Mouse (Mus musculus): ENCODE results near the gene Fam166a.

Fam166a gene

DNA sequence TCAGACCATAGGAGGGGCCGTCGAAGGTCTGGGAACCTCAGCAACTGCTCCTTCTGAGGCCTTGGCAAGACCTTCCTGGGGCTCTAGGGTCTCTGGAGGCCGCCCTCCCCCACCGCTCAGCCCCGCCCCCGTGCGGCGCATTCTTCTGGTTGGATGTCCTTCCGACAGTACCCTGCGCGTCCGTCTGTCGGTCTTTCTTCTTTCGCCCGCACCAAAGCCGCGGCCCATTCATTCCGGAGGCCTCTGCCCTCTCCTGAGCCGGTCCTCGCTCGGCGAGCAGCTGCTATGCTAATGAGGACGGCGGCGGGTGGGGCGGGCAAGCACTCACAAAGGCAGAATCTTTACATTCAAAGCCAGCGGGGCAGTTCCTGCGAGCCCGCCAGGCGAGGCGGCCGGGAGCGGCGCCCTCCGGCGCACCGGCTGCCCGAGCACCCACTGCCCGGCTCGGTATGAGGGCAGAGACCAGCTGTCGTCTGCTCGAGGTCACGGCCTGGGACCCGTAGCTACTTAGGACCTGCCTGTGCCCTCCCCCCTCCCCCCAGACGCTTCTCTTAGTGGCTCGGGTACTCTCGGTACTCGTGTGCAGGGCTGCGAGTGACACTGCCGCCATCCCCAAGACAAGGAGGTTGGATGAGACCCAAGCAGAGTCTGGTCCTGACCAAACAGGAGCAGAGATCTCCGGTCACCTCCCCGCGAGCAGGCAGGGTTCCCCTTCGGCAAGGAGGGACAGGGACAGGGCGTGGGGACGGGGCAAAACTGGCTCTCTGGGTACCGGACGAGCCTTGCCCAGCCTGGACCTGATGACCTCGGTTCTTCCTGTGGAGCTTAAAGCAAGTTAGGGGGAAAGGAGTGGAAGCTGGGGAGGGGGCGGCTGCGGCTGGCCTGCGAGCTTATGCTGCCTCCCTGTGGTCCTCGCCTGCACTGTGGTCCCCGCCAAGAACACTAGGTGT lies 32.6 kb upstream of the Fam166a start:
- peak in 1 of 2 experiments; percentile 29 for DNase-seq

GRCm38 (mm10) chr2:25186575-25186930 lies 32.0 kb upstream of the Fam166a start:
- no peak for DNase-seq

GRCm38 (mm10) chr2:25187841-25188240 lies 30.7 kb upstream of the Fam166a start:
- DNase-seq, result no peak

DNA sequence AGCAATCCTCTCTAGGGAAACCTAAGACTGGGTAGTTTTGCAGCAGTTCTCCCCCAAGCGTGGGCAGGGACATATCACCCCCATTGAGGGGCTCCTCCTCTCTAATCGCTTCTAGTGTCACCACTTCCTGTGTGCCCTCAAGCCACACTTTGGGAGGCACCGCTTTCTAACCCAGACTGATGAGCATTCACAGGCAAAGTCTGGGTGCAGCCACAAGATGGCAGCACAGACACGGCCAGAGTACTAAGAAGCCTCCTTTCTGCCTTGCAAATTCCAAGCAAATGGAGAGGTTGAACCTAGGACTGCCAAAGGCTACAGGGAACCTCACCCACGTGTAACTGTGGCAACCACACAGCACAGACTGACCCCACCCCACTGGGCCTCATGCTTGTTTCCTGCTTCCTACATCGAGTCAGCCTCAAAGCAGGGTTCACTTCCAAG lies 25.2 kb upstream of the Fam166a start:
- DNase-seq, result peak; percentile 87 to 89

DNA sequence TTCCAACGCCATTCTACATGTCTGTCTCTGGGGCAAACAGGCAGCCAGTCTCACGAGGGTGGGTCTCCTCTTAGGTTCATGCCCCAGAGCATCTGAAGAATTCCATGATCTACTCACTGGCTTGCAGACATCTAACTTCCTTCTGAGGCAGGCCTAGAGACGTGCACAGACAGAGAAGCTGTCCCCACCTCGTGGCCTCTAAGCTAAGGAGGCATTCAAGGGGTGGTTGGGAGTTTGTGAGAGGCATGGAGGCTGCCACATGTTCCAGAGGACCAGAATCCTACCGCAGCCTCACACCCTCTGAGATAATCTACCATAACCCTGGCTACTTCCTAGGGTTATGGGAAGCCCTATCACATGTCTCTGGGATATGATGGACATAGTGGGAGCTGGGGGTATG lies 24.5 kb upstream of the Fam166a start:
- DNase-seq, result no peak

GRCm38 (mm10) chr2:25194486-25195171 lies 23.9 kb upstream of the Fam166a start:
- DNase-seq, result peak in 1 of 2 experiments; percentile 2

DNA sequence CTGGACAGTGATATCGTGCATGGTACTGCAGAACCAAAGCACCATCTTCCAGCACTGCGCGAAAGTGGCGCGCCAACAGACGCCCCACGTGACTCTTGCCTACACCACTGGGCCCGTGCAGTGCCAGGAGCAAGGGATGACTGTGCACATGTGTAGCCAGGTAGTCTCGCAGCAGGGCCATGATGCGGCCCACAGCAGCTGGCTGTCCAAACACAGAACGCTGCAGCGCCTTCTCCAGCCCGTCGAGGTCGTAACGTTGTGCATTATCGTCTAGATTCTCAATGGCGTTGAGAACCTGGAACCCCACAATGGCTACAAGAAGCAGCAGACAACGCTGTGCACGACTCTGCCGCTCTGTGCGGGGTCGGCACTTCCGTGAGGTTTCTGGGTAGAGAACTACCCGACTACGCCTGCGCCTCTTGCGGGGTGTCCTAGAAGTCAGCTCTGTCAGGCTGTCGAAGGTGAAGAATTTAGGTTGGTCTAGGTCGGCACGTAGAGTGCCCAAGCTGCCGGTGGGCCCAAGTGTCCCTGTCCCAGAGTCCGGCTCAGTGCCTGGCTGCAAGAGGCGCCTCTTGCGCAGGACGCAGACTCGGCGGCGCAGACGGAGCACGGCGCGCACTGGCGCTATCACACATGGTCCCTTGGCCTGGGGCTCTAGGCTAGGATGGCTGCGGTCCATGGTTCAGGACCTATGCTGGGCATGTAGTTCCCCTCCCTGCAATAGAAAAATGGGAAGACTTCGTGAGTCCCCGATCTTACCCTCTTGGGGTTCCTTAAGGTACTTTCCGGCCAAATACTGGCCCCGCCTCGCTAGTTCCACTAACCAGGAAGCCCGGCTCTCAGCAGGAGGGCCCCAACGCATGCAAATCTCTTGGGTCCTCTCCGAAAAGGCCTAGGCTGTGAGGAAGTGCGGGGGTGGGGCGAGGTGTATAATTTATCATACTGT lies 23.1 kb upstream of the Fam166a start:
- DNase-seq, result peak in 1 of 2 experiments; percentile 9

DNA sequence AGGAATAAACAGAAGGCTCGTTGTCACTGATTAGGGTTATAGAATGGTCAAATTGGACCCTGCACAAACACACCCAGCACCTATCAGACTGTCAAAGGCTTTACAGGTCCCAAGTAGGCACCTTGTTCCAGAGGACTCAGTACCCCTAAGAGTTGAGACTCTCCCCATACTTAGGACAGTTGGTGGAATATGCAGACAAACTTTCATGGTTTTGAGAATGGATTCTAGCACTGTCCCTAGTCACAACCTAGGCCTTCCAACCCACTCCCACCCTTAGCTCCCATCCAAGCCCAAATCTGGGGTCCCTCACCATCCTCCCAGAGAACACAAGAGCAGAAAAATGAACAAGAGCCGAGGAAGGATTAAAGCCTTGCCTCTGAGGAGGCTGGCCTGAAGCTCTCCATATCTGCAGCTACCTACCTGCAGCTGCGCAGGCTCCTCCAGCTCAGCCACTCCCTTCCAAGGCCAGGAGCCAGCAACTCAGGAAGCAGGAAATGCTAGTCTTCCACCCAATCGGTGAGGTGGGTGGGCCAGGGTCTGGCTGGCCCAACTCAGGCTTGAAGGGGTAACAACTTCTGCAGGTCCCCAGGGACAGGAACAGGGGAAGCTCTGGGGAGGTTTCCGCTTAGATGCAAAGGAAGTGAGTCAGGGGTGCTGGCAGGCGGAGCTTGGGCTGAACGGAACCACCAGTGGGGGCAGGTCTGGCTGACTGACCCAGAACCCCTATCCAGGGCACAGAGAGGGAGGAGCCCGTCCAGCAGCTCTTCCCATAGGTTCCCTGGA lies 22.2 kb upstream of the Fam166a start, which contains the start of gene Tor4a:
Tor4a (minus strand) TSS at position 715 of the 783 bp plus-strand sequence.
- peak in 1 of 2 experiments; percentile 6 for DNase-seq

DNA sequence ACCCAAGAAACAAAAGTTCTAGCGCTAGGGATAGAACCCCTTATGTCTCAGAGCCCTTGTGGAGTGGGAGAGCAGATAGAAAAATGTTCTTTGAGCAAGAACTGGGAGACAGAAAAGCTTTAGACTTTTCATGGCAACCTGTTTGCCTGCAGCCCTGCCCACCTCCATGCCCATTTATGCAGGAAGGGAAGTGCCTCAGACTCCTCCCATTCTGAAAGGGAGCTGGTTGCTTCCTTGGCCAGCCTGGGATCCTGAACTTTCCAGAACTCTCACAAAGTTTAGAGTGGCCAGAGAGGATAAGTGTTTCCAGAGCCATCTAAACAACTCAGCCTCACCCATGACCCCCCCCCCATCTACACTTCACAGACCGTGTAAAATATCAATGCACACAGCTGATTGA lies 21.4 kb upstream of the Fam166a start:
- DNase-seq, result no peak

DNA sequence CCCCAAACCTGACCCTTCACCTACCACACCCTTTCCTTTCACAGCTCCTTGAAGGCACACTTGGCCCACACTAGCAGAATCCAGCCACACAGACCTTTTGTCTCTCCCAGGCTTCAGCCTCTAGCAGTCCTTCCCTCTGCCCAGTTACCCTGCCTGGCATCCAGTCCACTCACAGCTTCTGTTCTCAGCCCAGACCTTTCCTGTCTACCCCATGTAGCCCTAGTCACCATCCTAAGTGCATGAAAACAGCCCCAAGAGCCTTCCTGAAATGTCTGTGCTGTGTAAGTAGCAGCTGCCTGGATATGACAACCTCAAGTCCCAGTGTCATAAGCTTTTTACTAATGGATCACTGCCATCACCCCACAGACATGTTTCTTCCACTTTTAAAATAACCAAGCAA lies 20.6 kb upstream of the Fam166a start:
- no peak for DNase-seq

- no peak for DNase-seq
These were observed 17.9 kb upstream of the Fam166a start for GRCm38 (mm10) chr2:25200631-25201030.

DNA sequence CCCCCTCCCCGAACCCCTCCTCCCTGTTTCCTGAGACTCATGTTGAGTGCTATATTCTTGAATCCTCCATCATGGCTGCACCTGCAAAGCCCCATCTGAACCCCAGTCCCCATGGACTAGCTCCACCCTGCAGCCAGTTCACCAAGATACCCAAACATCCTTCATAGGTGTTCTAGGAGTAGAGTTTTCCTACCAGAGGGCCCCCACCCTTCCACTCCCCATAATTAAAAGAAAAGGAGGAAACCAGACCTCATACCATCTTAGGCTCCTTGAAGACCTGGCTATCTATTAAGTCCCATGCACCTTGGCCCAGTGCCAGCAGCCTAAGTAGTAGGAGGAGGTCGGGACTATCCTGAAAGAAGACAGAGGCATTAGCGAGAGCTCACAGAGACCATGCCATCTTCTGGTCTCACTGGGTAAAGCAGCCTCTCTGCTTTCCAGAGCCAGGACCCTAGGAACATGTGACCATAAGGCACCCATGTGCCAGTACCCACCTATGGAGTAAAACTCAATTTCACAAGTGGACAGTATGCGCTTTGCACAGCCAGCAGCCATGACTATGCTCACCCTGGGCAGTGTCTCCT lies 14.8 kb upstream of the Fam166a start:
- DNase-seq, result no peak

GRCm38 (mm10) chr2:25207593-25207992 lies 11.0 kb upstream of the Fam166a start:
- DNase-seq, result no peak

DNA sequence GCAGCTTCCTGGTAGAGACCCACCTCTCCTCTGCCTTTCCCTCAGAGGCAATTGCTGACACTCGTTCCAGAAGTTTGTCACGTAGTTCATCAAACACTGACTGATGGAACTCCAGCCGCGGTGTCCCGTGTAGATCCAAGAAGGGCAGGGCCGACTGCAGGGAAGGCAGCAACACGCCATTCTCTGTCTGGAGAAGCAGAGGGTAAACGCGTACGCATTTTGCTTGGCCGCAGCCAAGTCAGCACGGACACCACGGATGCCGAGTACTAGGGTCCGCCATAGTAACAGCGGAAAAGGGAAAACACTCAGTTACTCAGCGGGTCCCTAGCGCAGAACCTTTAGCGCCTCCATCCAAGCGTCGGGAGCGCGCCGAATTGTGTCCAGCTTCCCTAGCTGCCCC lies 7.9 kb upstream of the Fam166a start:
- peak in 1 of 2 experiments; percentile 29 for DNase-seq

GRCm38 (mm10) chr2:25211121-25211670 lies 7.3 kb upstream of the Fam166a start, which contains the start of gene Nelfb:
Nelfb (minus strand) TSS chr2:25211489.
- peak; percentile 87 to 89 for DNase-seq

DNA sequence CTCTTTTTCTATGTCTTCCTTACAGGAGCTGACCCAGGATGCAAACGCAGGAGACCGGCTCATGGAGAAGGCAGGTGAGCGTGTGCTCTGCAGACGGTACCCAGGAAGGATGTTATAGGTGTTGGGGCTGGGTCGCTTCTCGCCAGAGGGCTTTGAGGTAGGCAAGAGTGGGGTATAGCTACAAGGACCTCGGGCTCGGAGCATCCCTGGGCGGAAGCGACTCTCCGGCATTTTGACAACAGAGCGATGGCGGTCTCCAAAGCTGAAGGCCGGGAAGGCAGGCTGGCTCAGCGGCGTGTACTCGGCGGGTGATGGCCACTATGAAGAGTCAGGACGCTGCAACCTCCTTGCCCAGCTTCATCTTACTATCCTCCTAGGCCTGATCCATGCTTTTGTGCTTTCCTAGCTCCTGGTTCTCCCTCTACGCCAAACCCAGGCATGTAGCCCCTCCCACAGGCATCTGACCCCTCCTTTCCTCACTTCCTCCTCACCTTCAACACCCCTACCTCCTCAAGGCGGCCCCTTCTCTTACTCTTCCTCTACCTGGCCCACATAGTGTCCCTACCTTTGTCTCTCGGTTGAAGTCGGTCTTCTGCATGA lies 5.2 kb upstream of the Fam166a start:
- DNase-seq, result no peak

DNA sequence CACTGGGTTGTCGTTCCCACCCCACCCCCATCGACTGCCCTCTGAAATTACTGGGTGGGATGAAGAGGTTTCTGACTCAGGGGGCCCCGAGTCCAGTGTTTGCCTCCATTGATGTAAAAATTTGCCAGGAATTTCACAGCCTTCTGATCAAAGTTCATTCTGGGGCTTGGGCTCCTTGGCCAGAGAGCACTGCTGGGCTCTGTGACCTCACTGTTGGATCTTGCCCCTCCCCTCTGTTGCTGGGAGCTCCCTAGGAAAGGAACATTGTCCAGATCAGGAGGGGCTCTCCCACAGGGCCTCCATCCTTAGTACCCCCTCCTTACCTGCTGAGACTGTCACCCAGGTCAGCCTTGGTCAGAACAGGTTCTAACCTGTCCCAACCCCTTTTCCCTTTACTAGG lies 4.1 kb upstream of the Fam166a start, which contains the start of gene Stpg3:
Stpg3 (minus strand) TSS at position 194 of the 400 bp plus-strand sequence.
- no peak for DNase-seq

- no peak for DNase-seq
These were observed 879 bp upstream of the Fam166a start for GRCm38 (mm10) chr2:25217666-25218065.

DNA sequence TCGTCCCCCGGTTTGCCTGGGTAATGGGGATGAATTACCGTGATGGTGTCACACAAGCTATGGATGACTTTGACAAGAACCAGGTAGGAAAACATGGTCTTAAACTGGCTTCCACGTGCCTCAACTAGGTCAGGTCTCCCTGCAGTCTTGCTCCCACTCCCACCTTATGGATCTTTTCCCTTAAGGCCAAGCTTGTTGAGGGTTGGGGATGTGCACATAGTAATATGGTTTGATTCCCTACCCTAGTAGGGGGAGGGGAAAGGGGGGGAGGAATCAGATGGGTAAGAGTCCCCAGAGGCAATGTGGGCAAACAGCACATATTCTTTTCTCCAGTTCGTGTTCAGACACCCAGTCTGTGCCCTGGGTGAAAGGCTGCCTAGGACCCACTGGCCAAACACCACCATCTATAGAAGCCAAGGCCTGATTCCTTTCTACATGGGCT lies 2.8 kb downstream of the Fam166a start:
- no peak for DNase-seq
